9 mouse cellular contexts compared by ENCODE assay signal in genomic region chr11:5060756-5061412, GRCm38 (mm10). TPM values are rescaled to one million over a fixed set of nuclear protein-coding genes. Genes with fewer than 3 reads are reported as not detected.
A peak's percentile ranks its signal among the peaks of the same experiment; 100 is the strongest.
DNase-seq lines count a peak whose midpoint lies in the region; ATAC-seq lines count a peak whose summit lies in the region.
"Had no signal": no experiment of that assay in that cellular context is flagged by ENCODE, and none has a peak within 500 bp of the region (broad histone marks: within the 10 kb centered on the region; RNA-seq: fewer than 3 reads in every experiment).

No protein-coding gene starts in this region.

- H3K36me3 ChIP-seq in liver, embryonic 11.5 days (ENCODE audit: control insufficient read depth, insufficient read depth, low read length), result no peaks in the 10 kb centered on the region
- no peaks in the 10 kb centered on the region for H3K36me3 ChIP-seq in intestine, embryonic 14.5 days (ENCODE audit: control insufficient read depth, insufficient read depth, low read length)
- H3K36me3 ChIP-seq in neural tube, embryonic 12.5 days, result no peaks in the 10 kb centered on the region

- H3K27me3 ChIP-seq in liver, embryonic 11.5 days (replicated peaks; ENCODE audit: control insufficient read depth, insufficient read depth, low read length), result peaks cover 82% of the 10 kb centered on the region
- peaks cover 75% of the 10 kb centered on the region for H3K27me3 ChIP-seq in intestine, embryonic 14.5 days (replicated peaks; ENCODE audit: control insufficient read depth, insufficient read depth, low read length)
- peaks cover 90% of the 10 kb centered on the region for H3K27me3 ChIP-seq in neural tube, embryonic 12.5 days (replicated peaks)

- peak overlapping the region; percentile 42 for H3K4me3 ChIP-seq in liver, embryonic 11.5 days (ENCODE audit: low read depth, low read length)
- H3K4me3 ChIP-seq in intestine, embryonic 14.5 days (ENCODE audit: low read depth, low read length), result no peak overlapping the region
- H3K4me3 ChIP-seq in neural tube, embryonic 12.5 days, result peak overlapping the region; percentile 29

- peak overlapping the region; percentile 71 for H3K4me2 ChIP-seq in liver, embryonic 11.5 days
- H3K4me2 ChIP-seq in intestine, embryonic 14.5 days (ENCODE audit: low read length), result peak overlapping the region; percentile 63; the same call in 1 of the 2 replicates
- peak overlapping the region; percentile 64 for H3K4me2 ChIP-seq in neural tube, embryonic 12.5 days (replicated peaks)

- DNase-seq in CD4-positive, CD25-positive, alpha-beta regulatory T cell, adult 2 months (ENCODE audit: low read depth, low spot score), result peak; percentile 11
- no peak for DNase-seq in liver, embryonic 11.5 days (ENCODE audit: low spot score)
- DNase-seq in liver, result no peak
- no peak for DNase-seq in intestine, embryonic 14.5 days (ENCODE audit: low spot score)
- no peak for DNase-seq in lung, postnatal 25 days (ENCODE audit: low spot score)

- no peak overlapping the region for H3K27ac ChIP-seq in liver, embryonic 11.5 days (ENCODE audit: low read depth, low read length)
- no peak overlapping the region for H3K27ac ChIP-seq in intestine, embryonic 14.5 days (ENCODE audit: low read depth)
- no peak overlapping the region for H3K27ac ChIP-seq in neural tube, embryonic 12.5 days
- H3K27ac ChIP-seq: macrophage had no signal

- no peaks in the 10 kb centered on the region for H3K9me3 ChIP-seq in liver, embryonic 11.5 days (ENCODE audit: control insufficient read depth, low read length)
- H3K9me3 ChIP-seq in intestine, embryonic 14.5 days (ENCODE audit: control insufficient read depth, low read length), result no peaks in the 10 kb centered on the region
- no peaks in the 10 kb centered on the region for H3K9me3 ChIP-seq in neural tube, embryonic 12.5 days

- H3K4me1 ChIP-seq in liver, embryonic 11.5 days (replicated peaks; ENCODE audit: control insufficient read depth, insufficient read depth, low read length), result peaks cover 36% of the 10 kb centered on the region
- H3K4me1 ChIP-seq in intestine, embryonic 14.5 days (replicated peaks; ENCODE audit: control insufficient read depth, insufficient read depth, low read length), result peaks cover 31% of the 10 kb centered on the region
- H3K4me1 ChIP-seq in neural tube, embryonic 12.5 days, result peaks cover 55% of the 10 kb centered on the region

- no peak overlapping the region; the same call in 1 of the 2 replicates for H3K9ac ChIP-seq in liver, embryonic 11.5 days (ENCODE audit: low read depth, low read length)
- H3K9ac ChIP-seq in intestine, embryonic 14.5 days (ENCODE audit: low read length), result no peak overlapping the region; the same call in 1 of the 2 replicates
- 0 out of 2 replicates have a peak overlapping the region, but pooled peaks have one; percentile 44 for H3K9ac ChIP-seq in neural tube, embryonic 12.5 days

- ATAC-seq in CD4-positive, CD25-positive, alpha-beta regulatory T cell, adult 4 months, result no peak
- no peak for ATAC-seq in liver, embryonic 11.5 days (replicated peaks; ENCODE audit: low FRiP score)
- no peak for ATAC-seq in intestine, embryonic 14.5 days (replicated peaks; ENCODE audit: low FRiP score, low TSS enrichment, low read depth)
- no peak for ATAC-seq in neural tube, embryonic 12.5 days (ENCODE audit: low FRiP score, low read depth)
- ATAC-seq in cerebellum, adult (ENCODE audit: insufficient number of reproducible peaks, low FRiP score, low TSS enrichment), result no peak

- 62% methylated on average over 28 of the region's 28 CpGs for WGBS in liver, embryonic 11.5 days
- 63% methylated on average over 28 of the region's 28 CpGs for WGBS in intestine, embryonic 14.5 days
- WGBS in neural tube, embryonic 12.5 days, result 47% methylated on average over 28 of the region's 28 CpGs

RNA-seq across cellular contexts. Expression of gene Rasl10a, which starts 3.0 kb away (rescaled TPM):
- polyA plus RNA-seq in CD4-positive, CD25-positive, alpha-beta regulatory T cell, adult 4 months (2017; shearing (Covaris generic)), result not detected
- 0.75 and 1.3 TPM in 2 replicates for polyA plus RNA-seq in liver, embryonic 11.5 days (2014; fragmentation: Nextera tagmentation; extraction: Ambion mirVana)
- 1.1 and 1.9 TPM in 2 replicates for polyA plus RNA-seq in intestine, embryonic 14.5 days (2014; fragmentation: Nextera tagmentation; extraction: Ambion mirVana)
- 0.75 and 0.92 TPM in 2 replicates for polyA plus RNA-seq in neural tube, embryonic 12.5 days (2016; fragmentation: Nextera tagmentation; extraction: Ambion mirVana)
- polyA plus RNA-seq: macrophage had no signal

RNA-seq across cellular contexts. Expression of gene Gas2l1, which starts 4.2 kb away (rescaled TPM):
- under 1 TPM; 0.35 to 0.71 TPM for polyA plus RNA-seq in CD4-positive, CD25-positive, alpha-beta regulatory T cell, adult 4 months (2017; shearing (Covaris generic))
- 41.9 and 46.5 TPM in 2 replicates for polyA plus RNA-seq in liver, embryonic 11.5 days (2014; fragmentation: Nextera tagmentation; extraction: Ambion mirVana)
- 27.4 and 29.3 TPM in 2 replicates for polyA plus RNA-seq in intestine, embryonic 14.5 days (2014; fragmentation: Nextera tagmentation; extraction: Ambion mirVana)
- 36.5 and 39.9 TPM in 2 replicates for polyA plus RNA-seq in neural tube, embryonic 12.5 days (2016; fragmentation: Nextera tagmentation; extraction: Ambion mirVana)

RNA-seq across cellular contexts. Expression of gene Rhbdd3, which starts 37.8 kb away (rescaled TPM):
- 1 to 10 TPM; 2.7 to 3.7 TPM for polyA plus RNA-seq in CD4-positive, CD25-positive, alpha-beta regulatory T cell, adult 4 months (2017; shearing (Covaris generic))
- 27.0 and 29.1 TPM in 2 replicates for polyA plus RNA-seq in liver, embryonic 11.5 days (2014; fragmentation: Nextera tagmentation; extraction: Ambion mirVana)
- 30.4 TPM in 2 replicates for polyA plus RNA-seq in intestine, embryonic 14.5 days (2014; fragmentation: Nextera tagmentation; extraction: Ambion mirVana)
- polyA plus RNA-seq in neural tube, embryonic 12.5 days (2016; fragmentation: Nextera tagmentation; extraction: Ambion mirVana), result 26.7 and 26.9 TPM in 2 replicates

RNA-seq across cellular contexts. Expression of gene Ewsr1, which starts 38.2 kb away (rescaled TPM):
- polyA plus RNA-seq in CD4-positive, CD25-positive, alpha-beta regulatory T cell, adult 4 months (2017; shearing (Covaris generic)), result 100 to 1,000 TPM; 160 to 163 TPM
- polyA plus RNA-seq in liver, embryonic 11.5 days (2014; fragmentation: Nextera tagmentation; extraction: Ambion mirVana), result 363 and 367 TPM in 2 replicates
- polyA plus RNA-seq in intestine, embryonic 14.5 days (2014; fragmentation: Nextera tagmentation; extraction: Ambion mirVana), result 373 and 390 TPM in 2 replicates
- 819 and 832 TPM in 2 replicates for polyA plus RNA-seq in neural tube, embryonic 12.5 days (2016; fragmentation: Nextera tagmentation; extraction: Ambion mirVana)

Comparison
In these comparisons a context has a peak if more than half of its experiments do, and no peak if none do; other contexts are left out.
1. RNA of gene Gas2l1, which starts 4.2 kb away (polyA plus RNA-seq): 41.9 to 46.5 TPM in liver, embryonic 11.5 days, 36.5 to 39.9 TPM in neural tube, embryonic 12.5 days and 27.4 to 29.3 TPM in intestine, embryonic 14.5 days; 0.35 to 0.71 TPM in CD4-positive, CD25-positive, alpha-beta regulatory T cell, adult 4 months; every median in the first group is over 10 times any median in the second.
2. Peak in every context shown above with its lines, with median percentiles within 50 percentile points of each other: H3K4me2 ChIP-seq.